Mouse (Mus musculus) kidney, adult 2 months (tissue): Measurements from ENCODE around the gene Pnpla7.

ENCODE experiments used
- CTCF ChIP-seq: fragments of 200-500 bp; conservative IDR thresholded peaks from 2 replicates; pipeline ENCODE4 v1.5.1; 2011; ENCODE audit warnings: low read depth, mild to moderate bottlenecking, control low read depth, low read length, moderate library complexity, mixed read lengths; ENCODE audit not compliant: insufficient read depth, insufficient read length
- POLR2A ChIP-seq: fragments of 200-500 bp; IDR thresholded peaks from one replicate; pipeline ENCODE4 v1.6.1; 2011; ENCODE audit warnings: low read depth, low read length, control low read depth

DNA sequence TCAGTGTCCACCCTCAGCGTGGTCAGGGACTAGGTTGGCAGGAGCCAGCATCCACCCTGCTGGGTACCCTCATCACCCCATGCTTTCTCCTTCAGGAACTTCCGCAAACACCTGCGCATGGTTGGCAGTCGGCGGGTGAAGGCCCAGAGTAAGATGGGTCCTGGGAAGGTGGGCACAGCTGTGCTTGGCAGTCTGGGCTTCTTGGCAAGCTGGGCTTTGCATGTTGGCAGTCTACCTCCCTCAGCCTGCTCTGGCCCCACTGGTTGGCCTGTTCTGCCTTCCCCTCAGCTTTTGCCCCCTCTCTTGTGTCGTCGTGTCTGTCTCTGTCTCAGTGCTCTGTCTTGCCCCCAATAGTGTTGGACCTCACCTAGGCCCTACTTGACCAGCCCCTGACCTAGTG lies 83.1 kb downstream of the Pnpla7 start:
- TF ChIP-seq CTCF, result no peak
- no peak for TF ChIP-seq POLR2A
